Mouse (Mus musculus) megakaryocyte, embryonic 14.5 days (primary cell): ENCODE results near the gene Cept1.

Experiments
- FLI1 ChIP-seq: IDR thresholded peaks from 2 replicates; pipeline ENCODE4 v1.6.1; 2012; ENCODE audit warnings: low read length, inconsistent platforms, mixed read lengths
- GATA1 ChIP-seq: IDR thresholded peaks from 3 replicates; pipeline ENCODE4 v1.6.1; 2012; ENCODE audit warnings: mixed read lengths, low read length, inconsistent platforms, borderline replicate concordance

DNA sequence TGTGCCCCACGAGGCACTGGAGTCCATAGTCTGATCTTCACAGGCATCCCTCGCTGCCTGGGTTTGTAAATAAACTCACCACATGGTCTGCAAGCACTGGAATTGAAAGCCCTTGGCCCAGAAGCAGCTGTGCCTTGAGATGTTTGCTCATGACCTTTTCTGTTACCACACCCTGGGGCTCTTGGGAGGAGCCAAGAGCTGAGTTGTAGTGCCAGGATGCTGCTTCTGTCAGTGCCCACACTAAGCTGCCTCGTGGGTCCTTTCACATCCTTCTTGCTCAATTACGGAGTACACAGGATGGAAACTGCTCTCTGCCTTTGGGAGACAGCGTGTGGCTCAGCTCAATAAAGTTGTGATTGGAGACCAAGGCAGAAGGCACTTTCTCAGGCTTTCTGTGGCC is 61.8 kb downstream of the Cept1 start:
- TF ChIP-seq GATA1, result no peak
- TF ChIP-seq FLI1, result no peak
